Mouse (Mus musculus) heart, embryonic 15.5 days (tissue): ENCODE data around the gene Tln1. TPM values are rescaled to one million over a fixed set of nuclear protein-coding genes. Genes with fewer than 3 reads are reported as not detected.
"Not testable (repeated sequence)": the region's sequence is repeated elsewhere in the genome, so short reads cannot be mapped to it uniquely, and the experiment has no call there.

Experiments
- ATAC-seq: fragments of 200-750 bp; cut with Nextera tagmentation; replicated peaks from 2 replicates; pipeline ENCODE4 v1.8.0; 2017; ENCODE audit warnings: low read depth, moderate TSS enrichment; ENCODE audit not compliant: insufficient number of reproducible peaks, insufficient read depth, low FRiP score
- H3K27ac ChIP-seq: fragments of 300-500 bp; sonication (generic); 2 replicates; pipeline ENCODE4 v1.5.1; 2015; ENCODE audit warnings: mild to moderate bottlenecking, inconsistent platforms
- H3K27me3 ChIP-seq: fragments of 300-500 bp; sonication (generic); 2 replicates; pipeline ENCODE4 v1.6.1; 2015; ENCODE audit warnings: inconsistent platforms
- H3K36me3 ChIP-seq: fragments of 300-500 bp; sonication (generic); 2 replicates; pipeline ENCODE4 v1.6.1; 2015; ENCODE audit warnings: mild to moderate bottlenecking, inconsistent platforms
- H3K4me1 ChIP-seq: fragments of 300-500 bp; sonication (generic); replicated peaks from 2 replicates; pipeline ENCODE4 v1.6.1; 2015; ENCODE audit warnings: inconsistent platforms
- H3K4me2 ChIP-seq: fragments of 300-500 bp; sonication (generic); 2 replicates; pipeline ENCODE4 v1.6.1; 2015; ENCODE audit warnings: inconsistent platforms, mild to moderate bottlenecking, moderate library complexity
- H3K4me3 ChIP-seq: fragments of 300-500 bp; sonication (generic); 2 replicates; pipeline ENCODE4 v1.5.1; 2015; ENCODE audit warnings: mild to moderate bottlenecking, inconsistent platforms
- H3K9ac ChIP-seq: fragments of 300-500 bp; sonication (generic); 2 replicates; pipeline ENCODE4 v1.6.1; 2015; ENCODE audit warnings: mild to moderate bottlenecking, inconsistent platforms
- H3K9me3 ChIP-seq: fragments of 300-500 bp; sonication (generic); replicated peaks from 2 replicates; pipeline ENCODE4 v1.6.1; 2016; ENCODE audit warnings: inconsistent platforms
- WGBS: fragments of 180-500 bp; shearing (Covaris S2); methylation state at CpG from one replicate; pipeline ENCODE4 v1.1.7; 2015; ENCODE audit warnings: mixed read lengths; 5-methylcytosine and 5-hydroxymethylcytosine counted together
- polyA plus RNA-seq: library from polyadenylated mRNA; unstranded; fragments of >200 nt; fragmentation: Nextera tagmentation; extraction: Ambion mirVana; gene quantifications from 2 replicates; pipeline ENCODE4 v1.2.1, GENCODE M21; 2015

The Tln1 gene
- polyA plus RNA-seq = 76.3 and 77.6 TPM in 2 replicates

DNA sequence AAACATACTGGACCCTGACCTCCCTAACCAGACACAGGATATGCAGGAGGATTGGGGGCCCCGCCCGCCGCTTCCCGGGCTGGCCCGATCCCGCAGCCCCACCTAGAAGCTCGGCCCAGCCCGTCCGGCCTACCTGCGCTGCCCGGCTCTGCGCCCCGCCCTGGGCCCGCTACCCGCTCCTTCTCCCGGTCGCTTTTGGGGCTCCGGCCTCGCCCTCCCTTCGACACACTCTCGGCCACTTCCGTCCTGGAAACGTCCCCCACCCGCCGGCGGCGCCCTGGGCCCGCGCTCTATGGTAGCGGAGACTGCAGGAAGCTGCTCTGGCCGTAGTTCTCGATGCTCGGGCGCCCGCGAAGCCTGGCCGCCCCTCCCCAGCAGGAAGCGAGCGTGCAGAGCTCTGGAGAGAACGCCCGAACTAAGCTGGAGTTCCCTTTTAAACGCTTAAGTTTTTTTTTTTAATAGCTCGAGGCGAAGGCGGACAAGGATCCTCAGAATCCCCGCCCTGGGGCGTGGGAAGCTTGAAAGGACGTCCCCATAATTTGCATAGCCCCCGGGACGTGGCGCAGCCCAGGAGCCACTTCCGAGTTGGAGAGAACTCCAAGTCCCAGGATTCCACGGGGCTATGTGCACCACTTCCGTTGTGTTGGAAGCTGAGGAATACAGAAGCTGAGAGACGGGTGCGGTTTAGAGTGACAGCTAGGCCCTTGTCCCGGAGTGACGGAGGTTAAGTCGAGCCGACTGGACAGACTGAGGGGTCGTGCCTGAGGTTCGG is at the start of gene Tln1, which contains the start of gene Creb3:
Tln1 (minus strand) TSS at position 695 of the 772 bp plus-strand sequence.
Creb3 (plus strand) TSS at position 336 of the 772 bp plus-strand sequence.
- H3K4me3 ChIP-seq = peak within 1 kb of the TSS; percentile 73
- H3K9ac ChIP-seq = peak within 1 kb of the TSS; percentile 94
- H3K4me2 ChIP-seq = peak within 1 kb of the TSS; percentile 78
- no peaks in the 10 kb centered on the region for H3K9me3 ChIP-seq
- H3K36me3 ChIP-seq = peaks cover 27% of the 10 kb centered on the region
- peak within 1 kb of the TSS; percentile 99 for H3K27ac ChIP-seq
- ATAC-seq = peak; percentile 87
- no peaks in the 10 kb centered on the region for H3K27me3 ChIP-seq
- peaks cover 53% of the 10 kb centered on the region for H3K4me1 ChIP-seq
- WGBS = under 1% methylated on average over 62 of the region's 62 CpGs

DNA sequence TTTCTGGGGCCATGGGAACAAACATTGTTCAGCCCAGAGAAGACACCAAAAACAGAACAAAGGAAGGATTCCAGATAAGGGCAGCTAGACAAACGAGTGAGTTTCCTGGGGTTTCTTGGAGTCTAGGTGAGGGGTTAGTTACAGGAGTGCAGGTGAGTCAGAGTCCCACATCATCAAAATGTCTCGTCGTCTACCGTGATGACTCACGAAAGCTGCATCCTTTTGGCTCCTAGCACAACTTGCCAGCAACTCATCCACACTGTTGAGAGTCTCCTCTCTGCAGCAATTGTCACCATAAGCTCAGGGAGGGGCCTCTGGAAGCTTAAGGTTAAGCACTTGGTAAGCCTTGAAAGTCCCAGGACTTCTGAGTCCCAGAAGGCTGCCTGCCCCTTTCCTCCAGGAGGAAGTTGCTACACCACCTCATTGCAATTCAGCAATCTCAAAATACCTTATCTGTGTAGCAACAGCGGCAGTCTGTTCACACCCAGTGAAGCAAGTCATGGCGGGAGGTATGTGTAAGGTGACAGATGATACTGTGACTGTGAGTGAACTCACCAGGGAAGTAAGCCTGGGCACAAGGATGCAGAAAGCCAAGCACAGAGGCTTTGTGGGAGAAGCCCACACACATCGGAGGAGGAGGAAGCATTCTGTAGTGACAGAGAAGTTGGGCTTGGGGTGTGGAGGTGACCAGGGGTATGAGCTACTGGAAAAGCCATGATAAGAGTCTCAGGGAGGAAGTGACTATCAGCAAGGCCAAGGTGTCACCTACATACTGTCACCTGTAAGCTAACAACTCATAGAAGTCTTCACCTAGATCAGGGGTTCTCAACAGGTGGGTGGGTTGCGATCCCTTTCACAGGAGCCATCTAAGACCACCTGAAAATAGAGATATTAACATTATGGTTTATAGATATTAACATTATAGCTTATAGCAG is 42.5 kb upstream of the Tln1 start:
- H3K9me3 ChIP-seq = no peaks in the 10 kb centered on the region
- no peak overlapping the region for H3K27ac ChIP-seq
- peaks cover 7% of the 10 kb centered on the region for H3K4me1 ChIP-seq
- 0 out of 2 replicates have a peak, but pooled peaks cover 3% of the 10 kb centered on the region for H3K27me3 ChIP-seq
- no peaks in the 10 kb centered on the region for H3K36me3 ChIP-seq
- H3K4me2 ChIP-seq = no peak overlapping the region
- H3K4me3 ChIP-seq = no peak overlapping the region
- WGBS = 44% methylated on average over 9 of the region's 9 CpGs
- no peak overlapping the region for H3K9ac ChIP-seq
- ATAC-seq = no peak

DNA sequence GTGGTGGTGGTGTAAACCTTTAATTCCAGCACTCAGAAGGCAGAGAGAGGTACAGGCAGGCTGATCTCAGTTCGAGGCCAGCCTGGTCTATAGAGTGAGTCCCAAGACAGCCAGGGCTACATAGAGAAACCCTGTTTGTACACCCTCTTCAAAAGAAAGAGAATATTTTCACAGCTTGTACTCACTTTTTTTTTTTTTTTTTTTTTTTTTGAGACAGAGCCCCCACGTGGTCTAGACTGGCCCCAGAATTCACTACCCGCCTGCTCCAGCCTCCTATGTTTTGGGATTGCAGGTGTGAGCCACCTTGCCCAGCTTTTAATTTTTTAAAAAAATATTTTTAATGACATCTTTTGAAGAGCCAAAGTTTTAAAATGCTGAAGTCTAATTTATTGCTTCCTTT is 41.6 kb upstream of the Tln1 start:
- no peaks in the 10 kb centered on the region for H3K9me3 ChIP-seq
- H3K9ac ChIP-seq = no peak overlapping the region
- ATAC-seq = no peak
- no peaks in the 10 kb centered on the region for H3K36me3 ChIP-seq
- H3K4me1 ChIP-seq = peaks cover 7% of the 10 kb centered on the region
- no peak overlapping the region for H3K4me2 ChIP-seq
- WGBS = 79% methylated on average over 3 of the region's 3 CpGs
- 0 out of 2 replicates have a peak, but pooled peaks cover 3% of the 10 kb centered on the region for H3K27me3 ChIP-seq
- H3K27ac ChIP-seq = no peak overlapping the region
- H3K4me3 ChIP-seq = no peak overlapping the region

DNA sequence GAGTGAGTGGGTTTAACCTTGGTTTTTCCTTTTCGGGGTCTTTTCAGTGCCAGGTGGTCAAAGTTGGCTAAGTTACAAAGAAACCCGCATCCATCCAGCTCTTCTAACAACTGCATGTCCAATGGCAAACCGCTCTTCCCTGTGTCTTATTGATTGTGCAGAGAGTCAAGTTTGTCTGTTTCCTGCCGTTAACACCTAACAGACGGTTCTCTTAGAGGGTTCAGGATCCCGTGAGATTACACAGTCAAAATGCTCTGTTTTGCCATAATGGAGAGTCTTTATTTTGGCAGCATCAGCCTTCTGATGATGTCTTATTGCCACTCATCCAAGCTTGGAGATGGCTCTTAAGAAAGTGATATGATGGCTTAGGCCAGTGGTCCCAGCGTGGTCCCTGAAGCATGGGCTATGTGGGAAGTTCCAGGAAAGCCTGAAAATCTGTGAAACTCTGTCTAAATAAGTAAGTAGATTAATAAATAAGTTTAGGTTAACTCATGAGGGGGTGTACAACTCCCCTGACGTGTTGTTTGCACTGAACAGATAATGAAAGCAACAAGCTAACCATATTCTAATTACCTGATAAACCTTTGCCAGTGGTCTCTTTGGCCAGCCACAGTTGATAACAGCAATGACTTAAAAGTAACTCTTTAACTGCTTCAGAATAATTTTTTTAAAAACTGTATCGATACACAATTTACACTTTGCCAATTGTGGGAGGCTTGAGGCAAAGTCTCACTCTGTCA is 37.9 kb upstream of the Tln1 start:
- Histone ChIP-seq H3K36me3 (no peaks in the 10 kb centered on the region), H3K27ac (no peak overlapping the region), H3K27me3 (0 out of 2 replicates have a peak, but pooled peaks cover 3% of the 10 kb centered on the region), H3K4me3 (no peak overlapping the region), H3K4me2 (no peak overlapping the region), H3K9me3 (no peaks in the 10 kb centered on the region), H3K4me1 (peaks cover 7% of the 10 kb centered on the region), H3K9ac (no peak overlapping the region)
- no peak for ATAC-seq
- WGBS = 67% methylated on average over 9 of the region's 9 CpGs

DNA sequence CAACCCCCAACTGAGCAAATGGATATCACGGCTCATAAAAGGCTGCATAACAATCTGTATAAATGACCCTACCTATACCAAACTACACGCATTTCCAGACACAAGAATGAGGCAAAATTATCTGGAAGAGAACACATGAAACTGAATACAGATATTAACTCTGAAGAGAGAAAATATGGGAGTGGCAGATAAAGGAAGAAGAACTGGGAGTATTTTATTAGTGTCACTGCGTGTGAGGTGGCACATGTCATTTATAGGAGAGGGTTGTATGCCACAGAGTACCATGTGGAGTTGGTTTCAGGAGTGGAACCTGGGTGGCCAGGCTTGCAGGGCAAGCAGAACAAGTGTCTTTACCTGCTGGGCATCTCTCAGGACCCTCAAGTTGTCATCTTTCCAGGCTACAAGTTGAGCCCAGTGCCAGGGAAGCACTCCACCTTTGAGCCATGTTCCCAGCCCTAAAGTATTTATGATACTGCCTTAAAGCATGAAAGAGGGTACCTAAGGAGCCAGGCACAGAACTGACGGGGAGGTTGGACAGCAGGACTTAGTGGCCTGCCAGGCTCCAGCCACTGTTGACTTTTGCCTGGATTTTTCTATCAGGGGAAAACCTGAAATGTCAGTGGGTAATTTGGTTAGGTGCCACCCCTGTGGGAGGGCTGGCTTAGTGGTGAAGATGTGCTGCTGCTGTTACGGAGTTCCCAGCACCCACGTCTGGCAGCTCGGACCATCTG is 36.3 kb upstream of the Tln1 start:
- ATAC-seq = no peak
- Histone ChIP-seq H3K27me3 (0 out of 2 replicates have a peak, but pooled peaks cover 3% of the 10 kb centered on the region), H3K9ac (no peak overlapping the region), H3K36me3 (no peaks in the 10 kb centered on the region), H3K27ac (no peak overlapping the region), H3K4me2 (no peak overlapping the region), H3K4me1 (no peaks in the 10 kb centered on the region), H3K9me3 (no peaks in the 10 kb centered on the region), H3K4me3 (no peak overlapping the region)
- WGBS = 78% methylated on average over 7 of the region's 7 CpGs

DNA sequence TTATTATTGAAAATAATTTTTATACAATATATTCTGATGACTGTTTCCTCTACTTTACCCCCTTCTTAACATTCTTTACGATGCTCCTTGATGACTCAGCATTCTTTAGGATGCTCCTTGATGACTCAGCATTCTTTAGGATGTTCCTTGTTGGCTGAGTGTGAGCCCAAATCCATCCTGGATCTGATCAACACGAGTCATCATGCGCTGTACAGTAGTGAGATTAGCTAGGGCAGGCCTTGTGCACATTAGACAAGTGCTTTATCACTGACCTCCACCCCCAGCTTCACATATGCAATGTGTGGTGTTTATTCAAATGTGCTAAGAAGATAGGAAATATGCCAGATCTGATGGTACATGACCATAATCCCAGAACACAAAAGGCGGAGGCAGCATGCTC is 35.7 kb upstream of the Tln1 start:
- ATAC-seq = no peak
- Histone ChIP-seq H3K4me1 (no peaks in the 10 kb centered on the region), H3K9me3 (no peaks in the 10 kb centered on the region), H3K4me2 (no peak overlapping the region), H3K27ac (no peak overlapping the region), H3K9ac (no peak overlapping the region), H3K36me3 (no peaks in the 10 kb centered on the region), H3K27me3 (0 out of 2 replicates have a peak, but pooled peaks cover 3% of the 10 kb centered on the region), H3K4me3 (no peak overlapping the region)
- WGBS = 76% methylated on average over 4 of the region's 4 CpGs

DNA sequence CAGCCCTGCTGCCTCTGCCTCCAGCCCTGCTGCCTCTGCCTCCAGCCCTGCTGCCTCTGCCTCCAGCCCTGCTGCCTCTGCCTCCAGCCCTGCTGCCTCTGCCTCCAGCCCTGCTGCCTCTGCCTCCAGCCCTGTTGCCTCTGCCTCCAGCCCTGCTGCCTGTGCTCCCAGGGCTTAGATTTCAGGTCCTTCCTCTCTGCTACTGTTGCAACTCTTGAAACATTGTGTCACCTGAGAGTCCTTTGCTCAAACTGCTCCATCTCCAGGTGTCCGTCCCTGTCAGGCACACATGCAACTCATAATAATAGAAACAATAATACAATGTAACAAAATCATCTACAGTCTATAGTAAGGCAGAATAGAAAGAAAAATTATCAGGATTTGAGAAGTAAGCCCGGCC is 34.1 kb upstream of the Tln1 start:
- H3K27ac ChIP-seq, H3K9me3 ChIP-seq, H3K4me3 ChIP-seq, H3K27me3 ChIP-seq, H3K9ac ChIP-seq, H3K4me1 ChIP-seq, ATAC-seq, H3K4me2 ChIP-seq, H3K36me3 ChIP-seq: not testable (repeated sequence)
- 73% methylated on average over 2 of the region's 2 CpGs for WGBS

DNA sequence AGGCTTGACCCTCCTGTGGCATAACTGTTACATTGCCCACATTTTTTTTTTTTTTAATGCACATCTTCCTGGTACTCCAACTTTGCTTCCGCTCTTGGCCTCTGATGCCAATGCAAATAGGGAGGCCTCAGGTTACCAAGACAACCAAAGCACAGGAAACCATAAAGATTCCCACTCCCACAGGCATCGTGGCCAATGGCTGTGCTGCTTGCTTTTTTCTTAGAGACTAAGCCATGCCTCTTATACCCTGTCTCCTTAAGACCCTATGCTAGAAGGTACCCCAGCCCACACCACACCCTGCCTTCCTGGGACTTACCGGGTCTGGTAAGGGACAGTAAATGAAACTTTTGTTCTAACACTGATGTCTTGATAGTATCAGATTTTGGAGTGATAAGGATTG is 31.0 kb upstream of the Tln1 start:
- Histone ChIP-seq H3K4me2 (no peak overlapping the region), H3K4me1 (no peaks in the 10 kb centered on the region), H3K27me3 (no peaks in the 10 kb centered on the region), H3K36me3 (no peaks in the 10 kb centered on the region), H3K9me3 (no peaks in the 10 kb centered on the region), H3K27ac (no peak overlapping the region), H3K4me3 (no peak overlapping the region), H3K9ac (no peak overlapping the region)
- no peak for ATAC-seq
- 60% methylated on average over 3 of the region's 3 CpGs for WGBS

DNA sequence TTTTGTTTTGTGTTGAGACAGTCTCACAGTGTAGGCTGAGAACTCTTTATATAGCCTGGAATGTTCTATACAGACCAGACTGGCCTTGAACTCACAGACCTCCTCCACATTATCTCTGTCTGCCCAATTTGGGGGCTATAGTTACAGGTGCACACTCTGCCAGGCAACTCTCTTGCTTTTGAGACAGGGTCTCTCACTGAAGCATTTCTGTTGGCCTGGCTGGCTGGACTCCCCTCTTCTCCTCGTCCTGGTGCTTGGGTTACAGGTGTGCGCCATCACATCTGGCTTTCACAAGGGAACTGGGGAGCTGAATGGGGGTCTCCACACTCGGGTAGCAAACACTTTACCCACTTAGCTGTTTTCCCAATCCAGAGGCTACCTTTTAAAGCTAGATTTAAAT is 29.5 kb upstream of the Tln1 start:
- H3K4me1 ChIP-seq = peaks cover 6% of the 10 kb centered on the region
- no peak for ATAC-seq
- no peak overlapping the region for H3K4me3 ChIP-seq
- H3K36me3 ChIP-seq = no peaks in the 10 kb centered on the region
- no peaks in the 10 kb centered on the region for H3K9me3 ChIP-seq
- H3K4me2 ChIP-seq = no peak overlapping the region
- no peak overlapping the region for H3K9ac ChIP-seq
- H3K27ac ChIP-seq = no peak overlapping the region
- WGBS = 70% methylated on average over 3 of the region's 3 CpGs
- H3K27me3 ChIP-seq = no peaks in the 10 kb centered on the region

DNA sequence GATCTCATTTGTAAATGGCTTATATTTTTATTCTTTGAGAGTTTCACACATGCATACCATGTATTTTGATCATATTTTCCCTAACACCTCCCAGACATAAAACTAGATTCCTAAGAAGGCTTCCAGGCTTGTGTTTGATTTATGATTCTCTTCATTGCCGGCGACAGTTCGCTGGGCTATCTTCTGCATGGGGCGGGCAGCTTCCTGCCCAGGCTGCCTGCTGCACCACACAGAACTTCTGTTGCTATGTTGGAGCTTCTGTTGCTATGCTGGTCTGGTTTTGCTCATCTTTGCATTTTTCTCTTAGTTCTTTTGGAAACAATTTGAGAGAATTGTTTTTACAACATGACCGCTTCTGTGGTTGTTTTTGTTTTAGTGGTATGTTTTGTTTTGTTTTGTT is 29.1 kb upstream of the Tln1 start:
- no peak overlapping the region for H3K27ac ChIP-seq
- no peaks in the 10 kb centered on the region for H3K9me3 ChIP-seq
- no peaks in the 10 kb centered on the region for H3K36me3 ChIP-seq
- no peak overlapping the region for H3K4me2 ChIP-seq
- ATAC-seq = no peak
- no peaks in the 10 kb centered on the region for H3K27me3 ChIP-seq
- H3K4me1 ChIP-seq = peaks cover 6% of the 10 kb centered on the region
- WGBS = 66% methylated on average over 5 of the region's 5 CpGs
- no peak overlapping the region for H3K4me3 ChIP-seq
- H3K9ac ChIP-seq = no peak overlapping the region
